Mouse (Mus musculus) forebrain, embryonic 14.5 days (tissue): ENCODE data around the gene Gdap1l1. TPM values are rescaled to one million over a fixed set of nuclear protein-coding genes. Genes with fewer than 3 reads are reported as not detected.
"Not testable (repeated sequence)": the region's sequence is repeated elsewhere in the genome, so short reads cannot be mapped to it uniquely, and the experiment has no call there.

Source experiments
- ATAC-seq: fragments of 200-750 bp; cut with Nextera tagmentation; 2 replicates; pipeline ENCODE4 v1.8.0; 2017; ENCODE audit warnings: mild to moderate bottlenecking, moderate library complexity
- DNase-seq: peaks from one replicate; pipeline ENCODE4 v3.0.0-alpha.2; 2015; ENCODE audit warnings: low spot score
- H3K27ac ChIP-seq: fragments of 300-500 bp; sonication (generic); 2 replicates; pipeline ENCODE4 v1.5.1; 2014; ENCODE audit warnings: low read depth, mild to moderate bottlenecking, control low read depth, low read length, moderate library complexity
- H3K27me3 ChIP-seq: fragments of 300-500 bp; sonication (generic); replicated peaks from 2 replicates; pipeline ENCODE4 v1.6.1; 2014; ENCODE audit warnings: low read length, control low read depth, mixed read lengths; ENCODE audit not compliant: control insufficient read depth, insufficient read depth
- H3K36me3 ChIP-seq: fragments of 300-500 bp; sonication (generic); 2 replicates; pipeline ENCODE4 v1.6.1; 2014; ENCODE audit warnings: low read length, control low read depth; ENCODE audit not compliant: control insufficient read depth, insufficient read depth
- H3K4me1 ChIP-seq: fragments of 300-500 bp; sonication (generic); 2 replicates; pipeline ENCODE4 v1.6.1; 2014; ENCODE audit warnings: antibody characterized with exemption, low read length, control low read depth; ENCODE audit not compliant: control insufficient read depth, insufficient read depth
- H3K4me2 ChIP-seq: fragments of 300-500 bp; sonication (generic); 2 replicates; pipeline ENCODE4 v1.6.1; 2014; ENCODE audit warnings: mild to moderate bottlenecking, control low read depth, low read length
- H3K4me3 ChIP-seq: fragments of 300-500 bp; sonication (generic); 2 replicates; pipeline ENCODE4 v1.5.1; 2014; ENCODE audit warnings: low read depth, low read length, control low read depth
- H3K9ac ChIP-seq: fragments of 300-500 bp; sonication (generic); 2 replicates; pipeline ENCODE4 v1.6.1; 2014; ENCODE audit warnings: mild to moderate bottlenecking, low read length, control low read depth, moderate library complexity
- H3K9me3 ChIP-seq: fragments of 300-500 bp; sonication (generic); replicated peaks from 2 replicates; pipeline ENCODE4 v1.6.1; 2016; ENCODE audit warnings: low read length, control low read depth, mixed read lengths; ENCODE audit not compliant: control insufficient read depth
- WGBS: fragments of 180-500 bp; shearing (Covaris S2); extraction: QIAGEN DNeasy Blood & Tissue Kit; methylation state at CpG from one replicate; pipeline ENCODE4 v1.1.7; 2014; 5-methylcytosine and 5-hydroxymethylcytosine counted together
- polyA plus RNA-seq: library from polyadenylated mRNA; unstranded; fragments of >200 nt; fragmentation: Nextera tagmentation; extraction: Ambion mirVana; gene quantifications from 2 replicates; pipeline ENCODE4 v1.2.1, GENCODE M21; 2014

Gdap1l1 gene
- polyA plus RNA-seq, 1 experiment from 2014 or later: 107 TPM

DNA sequence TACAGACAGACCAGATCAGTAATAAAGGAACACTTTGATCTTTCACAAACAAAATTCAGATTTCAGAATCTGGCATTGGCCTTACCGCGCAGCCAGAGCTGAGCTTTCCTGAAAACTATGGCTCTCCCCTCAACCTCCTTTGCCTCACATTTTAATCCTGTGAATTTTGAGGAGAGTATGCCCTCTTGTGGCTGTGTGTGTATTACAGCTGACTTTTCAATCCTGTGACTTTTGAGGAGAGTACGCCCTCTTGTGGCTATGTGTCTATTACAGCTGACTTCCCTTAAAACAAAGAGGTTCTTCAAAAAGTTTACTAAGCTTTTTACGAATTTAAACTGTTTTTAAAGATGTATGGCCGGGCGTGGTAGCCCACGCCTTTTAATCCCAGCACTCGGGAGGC is 37.1 kb upstream of the Gdap1l1 start:
- H3K27me3 ChIP-seq: no peaks in the 10 kb centered on the region
- no peak overlapping the region for H3K27ac ChIP-seq
- H3K4me3 ChIP-seq: no peak overlapping the region
- no peaks in the 10 kb centered on the region for H3K4me1 ChIP-seq
- no peak for ATAC-seq
- peaks cover 9% of the 10 kb centered on the region for H3K36me3 ChIP-seq
- no peak overlapping the region for H3K4me2 ChIP-seq
- no peaks in the 10 kb centered on the region for H3K9me3 ChIP-seq
- WGBS: 11% methylated on average over 8 of the region's 8 CpGs
- no peak overlapping the region for H3K9ac ChIP-seq
- peak; percentile 93 for DNase-seq

- no peaks in the 10 kb centered on the region for H3K4me1 ChIP-seq
- H3K27ac ChIP-seq: no peak overlapping the region
- no peak for ATAC-seq
- H3K9me3 ChIP-seq: no peaks in the 10 kb centered on the region
- no peak overlapping the region for H3K4me2 ChIP-seq
- peaks cover 32% of the 10 kb centered on the region for H3K36me3 ChIP-seq
- H3K9ac ChIP-seq: no peak overlapping the region
- 91% methylated on average over 8 of the region's 8 CpGs for WGBS
- H3K4me3 ChIP-seq: no peak overlapping the region
- no peaks in the 10 kb centered on the region for H3K27me3 ChIP-seq
- DNase-seq: no peak
These were observed 34.0 kb upstream of the Gdap1l1 start for GRCm38 (mm10) chr2:163404037-163404815.

DNA sequence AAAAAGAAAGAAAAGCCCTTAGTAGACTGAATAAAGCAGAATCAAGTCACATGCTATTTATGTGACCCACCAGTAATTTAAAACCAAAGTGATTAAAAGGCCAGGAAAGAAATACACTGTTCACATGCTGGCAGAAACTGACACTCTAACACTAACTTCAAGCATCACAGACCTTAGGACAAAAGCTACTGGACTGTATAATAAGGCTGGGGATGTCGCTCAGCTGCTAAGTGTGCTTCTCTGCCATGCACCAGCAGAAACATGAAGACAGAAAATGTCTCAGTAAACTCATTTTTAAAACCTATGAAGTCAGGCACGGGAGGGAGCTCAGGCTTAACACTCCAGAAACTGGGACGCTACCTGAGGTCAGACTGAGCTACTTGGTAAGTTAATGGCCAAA is 28.1 kb upstream of the Gdap1l1 start:
- no peak for ATAC-seq
- no peaks in the 10 kb centered on the region for H3K9me3 ChIP-seq
- 94% methylated on average over 3 of the region's 3 CpGs for WGBS
- no peak overlapping the region for H3K9ac ChIP-seq
- no peak overlapping the region for H3K27ac ChIP-seq
- no peak for DNase-seq
- H3K4me3 ChIP-seq: no peak overlapping the region
- no peaks in the 10 kb centered on the region for H3K4me1 ChIP-seq
- peaks cover 74% of the 10 kb centered on the region for H3K36me3 ChIP-seq
- no peak overlapping the region for H3K4me2 ChIP-seq
- no peaks in the 10 kb centered on the region for H3K27me3 ChIP-seq

DNA sequence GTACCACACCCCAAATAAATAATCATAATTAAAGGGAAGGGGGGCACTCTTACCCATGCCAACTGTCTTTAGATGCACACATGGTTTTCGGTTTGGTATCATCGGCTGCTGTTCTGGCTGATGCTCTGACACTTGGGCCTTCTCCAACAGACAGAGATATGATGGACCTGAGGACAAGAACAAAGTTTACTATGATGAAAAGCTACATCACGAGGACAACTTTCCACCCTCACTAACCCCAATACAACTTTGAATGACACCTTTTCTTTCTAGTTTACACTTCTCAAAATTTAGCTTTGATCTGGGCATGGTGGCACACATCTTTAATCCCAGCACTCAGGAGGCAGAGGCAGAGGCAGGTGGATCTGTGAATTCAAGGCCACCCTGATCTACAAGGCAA is 26.9 kb upstream of the Gdap1l1 start:
- 93% methylated on average over 3 of the region's 3 CpGs for WGBS
- H3K27me3 ChIP-seq, H3K9ac ChIP-seq, H3K4me1 ChIP-seq, H3K9me3 ChIP-seq, H3K27ac ChIP-seq, DNase-seq, H3K4me2 ChIP-seq, H3K4me3 ChIP-seq, ATAC-seq: not testable (repeated sequence)
- peaks cover 72% of the 10 kb centered on the region for H3K36me3 ChIP-seq

DNA sequence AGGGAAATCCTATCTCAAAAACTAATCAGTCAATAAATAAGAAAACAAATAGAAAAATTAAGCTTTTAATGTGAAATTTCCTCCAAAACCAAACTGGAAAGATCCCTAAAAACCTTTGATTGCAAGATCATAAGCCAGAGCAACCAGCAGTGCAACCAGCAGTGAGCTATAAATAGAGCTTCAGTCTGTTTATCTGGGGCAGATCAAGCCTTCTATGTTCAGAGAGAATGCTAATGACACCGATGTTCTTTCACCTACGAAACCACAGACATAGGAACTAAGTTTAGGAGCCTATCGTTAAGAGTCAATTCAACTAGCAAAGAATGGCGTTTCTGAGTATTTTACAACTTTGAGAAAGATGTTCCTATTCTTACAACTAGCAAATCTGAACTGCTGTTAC is 26.4 kb upstream of the Gdap1l1 start:
- Histone ChIP-seq H3K4me2 (no peak overlapping the region), H3K27ac (no peak overlapping the region), H3K9me3 (no peaks in the 10 kb centered on the region), H3K4me1 (no peaks in the 10 kb centered on the region), H3K4me3 (no peak overlapping the region), H3K9ac (no peak overlapping the region), H3K27me3 (no peaks in the 10 kb centered on the region), H3K36me3 (peaks cover 71% of the 10 kb centered on the region)
- no peak for ATAC-seq
- no peak for DNase-seq
- 91% methylated on average over 4 of the region's 4 CpGs for WGBS

DNA sequence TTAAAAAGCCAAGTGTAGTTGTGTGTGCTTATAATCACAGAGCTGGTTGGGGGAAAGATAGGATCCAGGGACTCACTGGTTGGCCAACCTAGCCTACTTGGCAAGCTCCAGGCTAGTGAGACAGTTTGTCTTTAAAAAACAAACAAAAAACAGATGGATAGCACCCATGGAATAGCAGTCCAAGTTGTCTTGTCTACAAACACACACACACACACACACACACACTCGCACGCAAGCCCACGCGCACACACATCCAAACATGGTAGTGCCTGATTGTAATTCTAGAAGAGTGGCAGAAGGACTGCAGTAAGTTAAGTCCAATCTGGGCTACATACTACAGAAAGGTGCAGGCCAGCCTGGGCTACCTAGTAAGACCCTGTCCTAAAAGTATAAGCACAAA is 25.9 kb upstream of the Gdap1l1 start:
- Histone ChIP-seq H3K4me2 (no peak overlapping the region), H3K36me3 (peaks cover 65% of the 10 kb centered on the region), H3K4me3 (no peak overlapping the region), H3K27me3 (no peaks in the 10 kb centered on the region), H3K9ac (no peak overlapping the region), H3K27ac (no peak overlapping the region), H3K4me1 (no peaks in the 10 kb centered on the region), H3K9me3 (no peaks in the 10 kb centered on the region)
- ATAC-seq (no peak), DNase-seq (no peak)
- 93% methylated on average over 4 of the region's 4 CpGs for WGBS

DNA sequence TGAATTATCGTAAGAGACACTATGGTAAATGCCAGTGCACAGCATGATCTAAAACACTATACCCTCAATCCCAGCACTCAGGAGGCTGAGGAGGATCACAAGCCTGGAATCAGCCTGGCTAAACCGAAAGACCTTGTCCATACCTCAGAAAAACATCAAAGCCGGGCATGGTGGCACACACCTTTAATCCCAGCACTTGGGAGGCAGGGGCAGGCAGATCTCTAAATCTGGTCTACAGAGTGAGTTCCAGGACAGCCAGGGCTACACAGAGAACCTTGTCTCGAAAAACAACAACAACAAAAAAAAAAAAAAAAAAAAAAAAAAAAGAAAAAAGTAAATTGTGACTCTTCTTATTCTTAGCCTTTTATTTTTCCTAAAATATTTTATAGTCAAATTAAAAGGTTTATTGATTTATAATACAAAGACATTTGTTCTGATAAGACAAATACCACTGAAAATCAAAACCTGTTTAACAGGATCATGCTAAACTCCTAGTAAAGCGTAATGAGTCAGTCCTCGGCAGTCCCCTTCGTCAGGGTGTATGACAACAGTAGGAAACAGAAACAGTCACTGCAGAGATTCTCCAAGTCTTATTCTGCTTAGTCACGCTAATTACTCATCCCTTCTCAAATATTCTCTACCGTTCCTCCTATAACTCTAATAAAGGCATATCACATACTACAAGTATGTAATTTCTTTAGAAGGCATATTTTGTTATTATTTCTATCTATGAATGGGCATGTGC is 25.3 kb upstream of the Gdap1l1 start:
- ATAC-seq (no peak), DNase-seq (no peak)
- Histone ChIP-seq H3K9me3 (no peaks in the 10 kb centered on the region), H3K9ac (no peak overlapping the region), H3K4me3 (no peak overlapping the region), H3K36me3 (peaks cover 61% of the 10 kb centered on the region), H3K4me2 (no peak overlapping the region), H3K4me1 (peaks cover 2% of the 10 kb centered on the region), H3K27me3 (no peaks in the 10 kb centered on the region), H3K27ac (no peak overlapping the region)
- WGBS: 94% methylated on average over 9 of the region's 9 CpGs

GRCm38 (mm10) chr2:163417026-163417425 is 21.2 kb upstream of the Gdap1l1 start:
- Histone ChIP-seq H3K4me3 (no peak overlapping the region), H3K27ac (no peak overlapping the region), H3K4me2 (no peak overlapping the region), H3K27me3 (no peaks in the 10 kb centered on the region), H3K36me3 (peaks cover 25% of the 10 kb centered on the region), H3K4me1 (peaks cover 16% of the 10 kb centered on the region), H3K9me3 (no peaks in the 10 kb centered on the region), H3K9ac (no peak overlapping the region)
- ATAC-seq: no peak
- no peak for DNase-seq
- WGBS: 92% methylated on average over 6 of the region's 6 CpGs

DNA sequence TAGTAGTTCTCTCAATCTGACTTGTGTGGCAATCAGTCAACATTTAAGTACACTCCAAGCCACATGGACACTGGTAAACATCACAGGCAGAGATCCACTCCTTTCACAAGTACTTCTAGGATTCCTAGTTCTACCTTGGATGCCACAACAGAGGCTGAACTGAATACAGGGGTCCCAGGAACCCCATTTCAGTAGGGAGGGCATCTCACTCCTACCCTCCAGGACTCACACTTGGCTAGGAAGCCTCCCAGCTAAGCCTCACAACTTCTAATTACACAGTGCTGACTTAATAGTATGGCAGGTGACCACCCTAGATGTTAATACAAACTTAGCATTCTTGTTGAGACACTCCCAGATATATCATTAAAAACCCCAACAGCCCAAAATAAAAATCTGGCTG is 20.4 kb upstream of the Gdap1l1 start:
- no peak for DNase-seq
- peak overlapping the region; percentile 95 for H3K4me2 ChIP-seq

More for the DNA sequence above, 20.4 kb upstream of the Gdap1l1 start:
- Histone ChIP-seq H3K36me3 (peaks cover 19% of the 10 kb centered on the region), H3K4me1 (peaks cover 16% of the 10 kb centered on the region), H3K4me3 (no peak overlapping the region), H3K27me3 (no peaks in the 10 kb centered on the region), H3K9me3 (no peaks in the 10 kb centered on the region), H3K9ac (peak overlapping the region; percentile 88; the same call in 1 of the 2 replicates), H3K27ac (no peak overlapping the region)
- ATAC-seq: no peak
